In genomic region chr6:112617728-112618318, GRCm38 (mm10) we compare ENCODE assay signal across 23 mouse cellular contexts.
DNase-seq lines count a peak whose midpoint lies in the region; ATAC-seq and TF ChIP-seq lines count a peak whose summit lies in the region.
"Had no signal": no experiment of that assay in that cellular context is flagged by ENCODE, and none has a peak within 500 bp of the region (broad histone marks: within the 10 kb centered on the region; RNA-seq: fewer than 3 reads in every experiment).

No protein-coding gene starts in this region.

- TF ChIP-seq CTCF in liver, embryonic 14.5 days (IDR thresholded peaks at IDR 0.05; ENCODE audit: low read depth) = no peak
- no peak for TF ChIP-seq CTCF in intestine, postnatal 0 days (IDR thresholded peaks at IDR 0.05; ENCODE audit: low read depth)

- WGBS in liver, embryonic 14.5 days (ENCODE audit: insufficient replicate concordance) = 75% methylated on average over 4 of the region's 4 CpGs
- WGBS in liver, embryonic 11.5 days = 92% methylated on average over 4 of the region's 4 CpGs
- WGBS in intestine, embryonic 14.5 days = 88% methylated on average over 4 of the region's 4 CpGs
- 63% methylated on average over 4 of the region's 4 CpGs for WGBS in intestine, postnatal 0 days
- WGBS in forebrain, embryonic 14.5 days = 95% methylated on average over 4 of the region's 4 CpGs

- H3K9me3 ChIP-seq in liver, embryonic 14.5 days (ENCODE audit: control insufficient read depth, low read length) = no peaks in the 10 kb centered on the region
- H3K9me3 ChIP-seq in liver, embryonic 11.5 days (ENCODE audit: control insufficient read depth, low read length) = no peaks in the 10 kb centered on the region
- H3K9me3 ChIP-seq in intestine, embryonic 14.5 days (ENCODE audit: control insufficient read depth, low read length) = no peaks in the 10 kb centered on the region
- H3K9me3 ChIP-seq in intestine, postnatal 0 days (ENCODE audit: control insufficient read depth) = no peaks in the 10 kb centered on the region
- H3K9me3 ChIP-seq in forebrain, embryonic 14.5 days (replicated peaks; ENCODE audit: control insufficient read depth, low read length) = no peaks in the 10 kb centered on the region
- H3K9me3 ChIP-seq: embryonic facial prominence, embryonic 12.5 days; embryonic facial prominence, embryonic 15.5 days; forebrain, embryonic 15.5 days; heart, embryonic 10.5 days; heart, embryonic 13.5 days had no signal

- H3K4me1 ChIP-seq in liver, embryonic 14.5 days (replicated peaks; ENCODE audit: control insufficient read depth in 2 of 2, insufficient read depth in 2 of 2, low read length in 1 of 2) = no peaks in the 10 kb centered on the region
- no peaks in the 10 kb centered on the region for H3K4me1 ChIP-seq in liver, embryonic 11.5 days (replicated peaks; ENCODE audit: control insufficient read depth, insufficient read depth, low read length)
- H3K4me1 ChIP-seq in intestine, embryonic 14.5 days (replicated peaks; ENCODE audit: control insufficient read depth, insufficient read depth, low read length) = no peaks in the 10 kb centered on the region
- H3K4me1 ChIP-seq in intestine, postnatal 0 days (replicated peaks; ENCODE audit: control insufficient read depth, insufficient read depth, low read length) = no peaks in the 10 kb centered on the region
- H3K4me1 ChIP-seq in forebrain, embryonic 14.5 days (ENCODE audit: control insufficient read depth, insufficient read depth, low read length) = no peaks in the 10 kb centered on the region
- H3K4me1 ChIP-seq: embryonic facial prominence, embryonic 12.5 days; embryonic facial prominence, embryonic 15.5 days; forebrain, embryonic 15.5 days; heart, embryonic 10.5 days; heart, embryonic 13.5 days had no signal

- ATAC-seq in liver, embryonic 14.5 days (ENCODE audit: insufficient read depth) = peak; percentile 33; the same call in 1 of the 2 replicates
- no peak for ATAC-seq in liver, embryonic 11.5 days (replicated peaks; ENCODE audit: low FRiP score)
- ATAC-seq in intestine, embryonic 14.5 days (replicated peaks; ENCODE audit: low FRiP score, low TSS enrichment, low read depth) = 0 out of 2 replicates have a peak, but pooled peaks have one; percentile 41
- peak; percentile 94 for ATAC-seq in intestine, postnatal 0 days
- ATAC-seq in forebrain, embryonic 14.5 days = no peak
- ATAC-seq: activated CD4-positive, CD25-positive, alpha-beta regulatory T cell, adult 4 months; forebrain, embryonic 15.5 days; hindbrain, postnatal 0 days had no signal

- no peak overlapping the region for H3K4me3 ChIP-seq in liver, embryonic 14.5 days (ENCODE audit: insufficient read depth in 1 of 2, low read depth in 2 of 2, low read length in 2 of 2)
- H3K4me3 ChIP-seq in liver, embryonic 11.5 days (ENCODE audit: low read depth, low read length) = no peak overlapping the region
- no peak overlapping the region for H3K4me3 ChIP-seq in intestine, embryonic 14.5 days (ENCODE audit: low read depth, low read length)
- no peak overlapping the region for H3K4me3 ChIP-seq in intestine, postnatal 0 days (ENCODE audit: low read depth, low read length)
- no peak overlapping the region for H3K4me3 ChIP-seq in forebrain, embryonic 14.5 days (ENCODE audit: low read depth, low read length)
- H3K4me3 ChIP-seq: embryonic facial prominence, embryonic 12.5 days; embryonic facial prominence, embryonic 15.5 days; forebrain, embryonic 15.5 days; heart, adult 2 months; heart, embryonic 10.5 days; heart, embryonic 13.5 days had no signal

- peaks cover 2% of the 10 kb centered on the region; the same call in 1 of the 2 replicates for H3K36me3 ChIP-seq in liver, embryonic 14.5 days (replicated peaks; ENCODE audit: control insufficient read depth, insufficient read depth, low read depth)
- no peaks in the 10 kb centered on the region; the same call in 1 of the 2 replicates for H3K36me3 ChIP-seq in liver, embryonic 11.5 days (ENCODE audit: control insufficient read depth, insufficient read depth, low read length)
- 0 out of 2 replicates have a peak, but pooled peaks cover 2% of the 10 kb centered on the region for H3K36me3 ChIP-seq in intestine, embryonic 14.5 days (ENCODE audit: control insufficient read depth, insufficient read depth, low read length)
- H3K36me3 ChIP-seq in intestine, postnatal 0 days (ENCODE audit: control insufficient read depth, insufficient read depth) = no peaks in the 10 kb centered on the region
- no peaks in the 10 kb centered on the region for H3K36me3 ChIP-seq in forebrain, embryonic 14.5 days (ENCODE audit: control insufficient read depth, insufficient read depth, low read length)
- H3K36me3 ChIP-seq: forebrain, embryonic 15.5 days had no signal

- no peak overlapping the region for H3K27ac ChIP-seq in liver, embryonic 14.5 days
- no peak overlapping the region for H3K27ac ChIP-seq in liver, embryonic 11.5 days (ENCODE audit: low read depth, low read length)
- no peak overlapping the region for H3K27ac ChIP-seq in intestine, embryonic 14.5 days (ENCODE audit: low read depth)
- no peak overlapping the region for H3K27ac ChIP-seq in intestine, postnatal 0 days (ENCODE audit: low read depth, low read length)
- no peak overlapping the region for H3K27ac ChIP-seq in forebrain, embryonic 14.5 days (ENCODE audit: low read depth, low read length)
- H3K27ac ChIP-seq: embryonic facial prominence, embryonic 12.5 days; embryonic facial prominence, embryonic 15.5 days; forebrain, embryonic 15.5 days; heart, adult 2 months; heart, embryonic 10.5 days; heart, embryonic 13.5 days; hindbrain, embryonic 14.5 days; hindbrain, postnatal 0 days had no signal

- no peaks in the 10 kb centered on the region for H3K27me3 ChIP-seq in liver, embryonic 14.5 days (ENCODE audit: control insufficient read depth, insufficient read depth, low read length)
- H3K27me3 ChIP-seq in liver, embryonic 11.5 days (replicated peaks; ENCODE audit: control insufficient read depth, insufficient read depth, low read length) = no peaks in the 10 kb centered on the region
- H3K27me3 ChIP-seq in intestine, embryonic 14.5 days (replicated peaks; ENCODE audit: control insufficient read depth, insufficient read depth, low read length) = no peaks in the 10 kb centered on the region
- H3K27me3 ChIP-seq in intestine, postnatal 0 days (replicated peaks; ENCODE audit: control insufficient read depth, insufficient read depth, low read length) = no peaks in the 10 kb centered on the region
- no peaks in the 10 kb centered on the region for H3K27me3 ChIP-seq in forebrain, embryonic 14.5 days (replicated peaks; ENCODE audit: control insufficient read depth, insufficient read depth, low read length)
- H3K27me3 ChIP-seq: embryonic facial prominence, embryonic 12.5 days; embryonic facial prominence, embryonic 15.5 days; forebrain, embryonic 15.5 days; heart, embryonic 13.5 days had no signal

- TF ChIP-seq EP300 in liver, embryonic 14.5 days (IDR thresholded peaks at IDR 0.05; ENCODE audit: low read depth) = no peak

- no peak for DNase-seq in liver, embryonic 14.5 days (ENCODE audit: low read depth in 3 of 3, low spot score in 3 of 3)
- no peak for DNase-seq in liver, embryonic 11.5 days (ENCODE audit: low spot score)
- no peak for DNase-seq in intestine, embryonic 14.5 days (ENCODE audit: low spot score)
- no peak for DNase-seq in adrenal gland, postnatal 36 days
- DNase-seq in forebrain, embryonic 14.5 days (ENCODE audit: low spot score) = no peak
- DNase-seq: adrenal gland, adult 8-10 months; adrenal gland, postnatal 25 days; cerebellum, adult 18-20 months; cerebellum, adult 9-10 months; cerebellum, postnatal 25 days; gastrocnemius, postnatal 25 days; heart, adult 2 months; heart, postnatal 14 days; heart, postnatal 4 days had no signal

- no peak overlapping the region for H3K9ac ChIP-seq in liver, embryonic 14.5 days (replicated peaks)
- H3K9ac ChIP-seq in liver, embryonic 11.5 days (ENCODE audit: low read depth, low read length) = no peak overlapping the region
- H3K9ac ChIP-seq in intestine, embryonic 14.5 days (ENCODE audit: low read length) = no peak overlapping the region
- no peak overlapping the region for H3K9ac ChIP-seq in intestine, postnatal 0 days (ENCODE audit: low read depth, low read length)
- H3K9ac ChIP-seq in forebrain, embryonic 14.5 days (ENCODE audit: low read length) = no peak overlapping the region
- H3K9ac ChIP-seq: embryonic facial prominence, embryonic 12.5 days; embryonic facial prominence, embryonic 15.5 days; forebrain, embryonic 15.5 days; heart, embryonic 13.5 days; hindbrain, embryonic 14.5 days had no signal

- no peak overlapping the region for H3K4me2 ChIP-seq in liver, embryonic 14.5 days (ENCODE audit: low read depth)
- H3K4me2 ChIP-seq in liver, embryonic 11.5 days = no peak overlapping the region
- H3K4me2 ChIP-seq in intestine, embryonic 14.5 days (ENCODE audit: low read length) = no peak overlapping the region
- H3K4me2 ChIP-seq in intestine, postnatal 0 days (replicated peaks; ENCODE audit: low read depth) = no peak overlapping the region
- no peak overlapping the region for H3K4me2 ChIP-seq in forebrain, embryonic 14.5 days (ENCODE audit: low read length)
- H3K4me2 ChIP-seq: embryonic facial prominence, embryonic 12.5 days; embryonic facial prominence, embryonic 15.5 days; forebrain, embryonic 15.5 days; heart, embryonic 13.5 days; hindbrain, embryonic 14.5 days had no signal

Comparison
In these comparisons a context has a peak if more than half of its experiments do, and no peak if none do; other contexts are left out.
1. ATAC-seq: peak in liver, embryonic 14.5 days (single experiment), intestine, embryonic 14.5 days (single experiment) and intestine, postnatal 0 days (single experiment); none in liver, embryonic 11.5 days (single experiment) and forebrain, embryonic 14.5 days (single experiment).